Mouse (Mus musculus) c-Kit-negative CD71-positive TER-119-positive erythroid progenitor cells, embryonic 14.5 days (primary cell): ENCODE results near the gene Sec14l5.

Source experiments
- DNase-seq: peaks from one replicate; pipeline ENCODE4 v3.0.0-alpha.2; 2013; ENCODE audit warnings: low read depth, low spot score

Gene Sec14l5

DNA sequence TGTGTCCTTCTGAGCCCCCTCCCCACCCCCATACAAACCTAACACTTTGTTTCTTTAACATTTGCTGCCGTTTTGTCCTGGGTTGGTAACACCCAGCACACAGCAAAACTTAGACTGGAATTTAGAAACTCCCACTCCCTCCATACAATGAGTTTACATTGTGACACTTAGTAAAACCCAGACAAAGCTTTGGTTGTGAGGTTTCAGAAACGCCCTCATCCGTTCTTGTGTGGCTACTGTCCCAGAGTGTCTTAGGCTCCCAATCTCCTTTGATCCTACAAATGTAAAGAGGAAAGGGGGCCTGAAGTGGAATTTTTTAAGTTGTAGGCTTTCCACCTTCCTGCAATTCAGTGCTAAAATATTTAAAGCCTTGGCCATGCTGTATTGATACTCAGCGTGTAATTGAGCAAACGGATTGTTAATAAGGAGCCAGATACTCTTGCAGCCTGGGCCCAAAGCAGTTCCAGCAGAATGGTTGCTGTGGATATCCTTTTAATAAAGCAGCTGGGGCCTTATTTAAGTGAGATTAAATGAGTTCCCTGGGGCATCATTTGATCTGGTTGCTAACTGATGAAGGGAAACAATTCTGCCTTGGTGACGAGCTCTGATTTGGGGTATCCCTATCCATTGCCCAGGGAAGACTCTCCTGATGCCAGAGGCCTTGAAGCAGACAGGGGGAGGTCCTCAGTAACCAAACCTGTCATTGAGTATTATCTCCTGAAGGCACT, 6.6 kb downstream of the Sec14l5 start:
- no peak for DNase-seq

DNA sequence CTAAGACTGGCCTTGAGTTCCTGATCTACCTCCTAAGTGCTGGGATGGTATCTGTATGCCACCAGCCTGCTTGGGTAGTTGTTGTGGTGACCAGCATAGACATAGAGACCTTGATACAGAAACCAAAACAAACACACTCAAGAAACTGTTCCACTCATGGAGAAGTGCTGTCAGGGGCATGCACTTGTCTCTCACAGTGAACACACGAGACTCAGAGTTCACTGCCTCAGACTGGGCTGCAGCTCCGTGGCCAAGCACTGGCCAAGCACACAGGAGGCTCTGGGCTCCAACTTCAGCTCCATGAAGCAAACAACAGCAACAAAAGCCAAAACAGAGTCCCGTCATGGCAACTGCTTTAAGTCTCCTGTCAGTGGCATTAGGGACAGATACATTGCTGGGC, 8.1 kb downstream of the Sec14l5 start:
- DNase-seq, result no peak

DNA sequence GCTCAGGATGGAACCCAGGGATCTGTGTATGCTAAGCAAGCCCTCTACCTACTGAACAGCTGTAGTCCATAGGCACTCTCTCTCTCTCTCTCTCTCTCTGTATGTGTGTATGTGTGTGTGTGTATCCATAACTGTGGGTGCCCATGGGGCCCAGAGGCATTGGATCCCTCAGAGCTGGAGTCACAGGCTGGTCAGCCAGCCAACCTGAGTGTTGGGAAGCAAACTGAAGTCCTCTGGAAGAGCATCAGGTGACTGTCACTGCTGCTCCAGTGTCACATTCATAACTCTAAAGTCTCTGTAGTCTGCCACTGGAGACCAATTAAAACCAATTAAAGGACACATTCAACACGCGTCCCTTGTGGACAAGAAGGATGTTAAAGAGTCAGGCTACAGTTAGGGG, 9.6 kb downstream of the Sec14l5 start:
- DNase-seq, result no peak

- no peak for DNase-seq
These were observed 10.2 kb downstream of the Sec14l5 start for GRCm38 (mm10) chr16:5157113-5157512.

DNA sequence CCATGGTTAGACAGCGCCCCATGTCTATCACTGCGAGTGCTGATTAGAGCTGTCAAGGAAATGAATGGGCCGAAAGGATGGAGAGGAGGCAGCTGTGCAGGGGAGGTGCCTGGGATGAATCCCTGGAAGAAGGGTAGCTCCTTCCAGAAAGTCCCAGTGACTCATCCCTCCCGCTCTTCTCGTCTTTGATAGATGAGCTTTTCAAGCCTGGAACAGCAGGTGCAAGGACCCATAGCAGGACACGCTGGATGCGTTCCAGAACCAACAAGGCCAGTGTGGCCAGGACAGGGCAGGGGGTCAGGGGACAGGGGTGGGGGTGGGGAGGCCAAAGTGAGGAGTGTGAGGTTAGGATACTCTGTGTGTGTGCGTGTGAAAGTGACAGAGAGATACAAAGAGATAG, 12.3 kb downstream of the Sec14l5 start:
- no peak for DNase-seq

- no peak for DNase-seq
These were observed 17.4 kb downstream of the Sec14l5 start for GRCm38 (mm10) chr16:5164327-5164726.

DNA sequence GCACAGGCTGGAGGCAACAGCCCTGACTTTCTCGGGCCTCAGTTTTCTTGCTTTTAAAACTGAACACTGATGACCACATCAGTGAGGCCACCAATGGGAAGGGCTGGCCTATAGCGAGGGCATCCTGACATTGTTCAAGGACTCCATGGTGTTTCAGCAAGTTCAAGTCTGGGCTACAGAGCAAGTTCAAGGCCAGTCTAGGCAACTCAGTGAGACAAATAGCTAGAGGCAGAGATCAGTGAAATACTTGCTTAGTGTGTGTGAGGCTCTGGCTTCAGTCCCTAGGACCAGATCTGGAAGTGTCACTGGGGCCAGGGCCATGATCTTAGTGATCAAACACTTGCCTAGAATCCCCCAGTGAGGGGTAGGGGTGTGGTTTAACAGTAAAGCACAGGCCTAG, 21.1 kb downstream of the Sec14l5 start:
- no peak for DNase-seq

DNA sequence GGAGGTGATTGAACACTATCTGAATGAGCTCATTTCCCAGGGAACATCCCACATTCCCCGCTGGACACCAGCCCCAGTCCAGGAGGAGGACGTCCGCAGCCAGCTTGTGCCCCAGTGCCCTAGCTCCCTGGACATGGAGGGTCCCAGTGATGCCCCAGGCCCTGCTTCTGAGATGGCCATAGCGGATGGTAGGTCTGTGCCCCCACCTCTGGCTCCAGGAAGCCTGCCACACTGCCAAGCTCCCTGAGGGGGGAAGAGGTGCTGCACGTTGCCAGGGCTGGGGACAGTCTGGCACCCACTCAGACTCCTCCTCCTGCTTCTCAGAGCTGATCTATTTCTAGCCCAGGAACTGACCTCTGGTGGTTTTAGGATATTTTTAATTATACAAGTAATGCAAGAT, 21.9 kb downstream of the Sec14l5 start:
- no peak for DNase-seq

DNA sequence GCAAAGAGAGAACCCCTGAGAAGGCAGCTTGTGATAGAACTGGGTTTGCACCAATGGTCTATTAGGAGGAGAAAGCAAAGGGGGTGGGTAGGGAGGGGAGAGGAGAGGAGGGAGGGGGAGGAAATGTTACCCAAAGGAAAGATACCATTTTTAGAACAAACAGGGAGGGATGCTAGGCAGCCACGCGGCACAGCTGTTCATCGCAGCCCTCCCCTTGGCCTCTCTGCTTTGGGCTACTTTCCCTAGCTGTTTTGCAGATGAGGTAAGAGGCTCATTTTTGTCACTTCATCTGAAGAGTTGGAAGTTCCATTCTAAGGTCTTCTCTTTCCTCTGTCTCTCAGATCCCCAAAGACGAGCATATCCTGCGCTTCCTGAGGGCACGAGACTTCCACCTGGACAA, 25.7 kb downstream of the Sec14l5 start:
- no peak for DNase-seq

- DNase-seq, result no peak
These were observed 36.5 kb downstream of the Sec14l5 start for GRCm38 (mm10) chr16:5183310-5183975.

- DNase-seq, result no peak
These were observed 37.2 kb downstream of the Sec14l5 start for GRCm38 (mm10) chr16:5184101-5184500.

- no peak for DNase-seq
These were observed 38.0 kb downstream of the Sec14l5 start for GRCm38 (mm10) chr16:5184956-5185355.

GRCm38 (mm10) chr16:5185691-5186090, 38.8 kb downstream of the Sec14l5 start:
- no peak for DNase-seq

GRCm38 (mm10) chr16:5186234-5186633, 39.3 kb downstream of the Sec14l5 start:
- no peak for DNase-seq

DNA sequence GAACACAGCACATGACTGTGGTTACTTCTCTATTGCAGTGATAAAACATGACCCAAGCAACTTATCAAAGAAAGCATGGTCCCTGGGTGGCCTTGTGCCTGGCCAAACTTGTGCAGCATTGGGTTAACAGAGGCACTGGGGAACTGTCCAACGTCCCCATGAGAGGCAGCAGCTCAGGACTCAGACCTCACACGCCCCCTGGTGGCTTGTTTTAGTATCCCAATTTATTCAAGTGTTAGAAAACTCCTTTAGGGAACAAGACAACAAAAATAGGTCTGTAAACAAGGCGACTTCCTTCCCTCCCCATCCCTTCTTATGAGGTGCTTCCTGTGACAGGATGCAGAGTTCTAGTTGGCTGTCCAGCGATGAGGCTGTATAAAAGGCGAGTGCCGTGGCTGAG, 48.2 kb downstream of the Sec14l5 start:
- DNase-seq, result peak; percentile 41

GRCm38 (mm10) chr16:5202681-5203080, 55.8 kb downstream of the Sec14l5 start:
- DNase-seq, result no peak

DNA sequence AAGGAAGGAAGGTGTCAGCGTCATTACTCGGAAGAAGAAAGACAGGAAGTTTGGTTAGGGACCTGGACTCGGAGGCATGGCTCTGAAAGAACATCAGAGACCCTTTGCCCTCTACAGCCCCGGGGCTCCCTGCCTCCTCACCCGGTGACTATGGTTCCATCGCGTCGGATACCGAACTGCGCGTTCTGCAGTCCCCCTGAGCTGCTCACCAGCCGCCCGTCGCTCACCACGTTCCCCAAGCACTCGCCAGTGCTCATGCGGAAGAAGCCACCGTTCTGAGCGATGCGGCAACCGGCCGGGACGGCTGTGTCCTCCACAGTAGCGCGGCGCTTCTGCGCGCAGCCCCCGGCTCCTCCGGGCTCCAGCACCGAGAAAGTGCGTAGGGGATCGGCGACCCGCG, 56.3 kb downstream of the Sec14l5 start:
- DNase-seq, result no peak

DNA sequence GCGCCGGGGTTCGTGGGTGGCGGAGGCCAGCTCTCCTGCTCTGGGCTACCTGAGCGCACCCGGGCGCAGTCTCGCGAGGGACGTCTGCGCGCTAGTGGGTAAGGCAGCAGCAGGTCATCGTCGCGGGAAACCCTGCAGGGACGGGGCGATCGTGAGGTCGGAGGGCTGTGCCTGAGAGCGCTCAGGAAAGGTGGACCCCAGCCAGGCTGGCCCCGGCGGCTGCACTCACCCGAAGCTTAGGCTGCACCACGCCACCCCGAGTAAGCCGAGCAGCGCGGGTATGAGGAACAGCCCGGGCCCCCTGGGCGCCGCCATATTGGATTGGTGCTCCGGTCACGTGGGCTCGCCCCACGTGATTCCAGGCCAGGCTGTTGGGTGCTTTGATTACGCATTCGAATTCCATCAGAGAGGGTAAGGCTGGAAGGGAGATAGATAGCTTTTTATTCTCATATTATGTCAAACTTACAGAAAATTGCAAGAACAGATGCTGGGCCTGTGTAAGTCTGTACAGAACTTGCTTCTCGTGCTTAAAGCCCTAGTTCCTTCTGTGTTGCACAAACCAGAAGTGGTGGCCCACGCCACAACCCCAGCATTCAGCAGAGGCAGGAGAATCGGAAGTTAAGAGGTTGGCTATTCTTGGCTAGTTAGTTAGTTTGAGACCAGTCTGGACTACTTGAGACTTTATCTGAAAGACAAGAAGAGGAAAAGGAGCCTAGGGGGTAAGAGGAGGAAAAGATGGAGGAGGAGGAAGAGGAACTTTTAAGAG, 56.9 kb downstream of the Sec14l5 start, which contains the start of gene Nagpa:
Gene Nagpa, minus strand, starts transcription at position 345 of the 766 bp plus-strand sequence.
- peak; percentile 42 for DNase-seq

DNA sequence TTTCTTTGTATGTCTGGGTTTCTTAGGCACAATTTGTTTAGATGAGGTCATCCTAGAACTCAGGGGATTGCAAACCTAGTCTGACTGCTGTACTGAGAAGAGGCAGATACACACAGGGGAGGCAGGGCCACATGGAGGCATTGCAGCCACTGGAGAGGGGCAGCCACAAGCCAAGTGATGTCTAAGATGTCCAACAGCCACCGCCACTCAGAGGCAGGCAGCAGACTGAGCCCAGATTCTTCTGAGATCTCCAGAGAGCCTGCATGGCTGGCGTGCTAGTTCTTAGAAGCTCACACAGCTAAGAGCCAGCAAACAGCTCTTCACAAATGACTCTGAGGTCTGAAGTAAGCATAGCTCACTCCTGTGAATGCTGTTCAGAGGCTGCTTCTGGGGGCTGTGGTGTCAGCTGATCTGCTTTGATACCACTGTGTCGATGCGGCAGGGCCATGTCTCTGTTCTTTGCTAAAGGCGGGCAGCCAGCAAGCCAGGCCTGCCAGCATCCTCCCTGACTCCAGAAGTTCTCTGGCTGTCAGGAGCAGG, 58.6 kb downstream of the Sec14l5 start:
- DNase-seq, result no peak

- DNase-seq, result no peak
These were observed 59.1 kb downstream of the Sec14l5 start for GRCm38 (mm10) chr16:5206051-5206450.

GRCm38 (mm10) chr16:5210365-5210764, 63.5 kb downstream of the Sec14l5 start:
- DNase-seq, result no peak

DNA sequence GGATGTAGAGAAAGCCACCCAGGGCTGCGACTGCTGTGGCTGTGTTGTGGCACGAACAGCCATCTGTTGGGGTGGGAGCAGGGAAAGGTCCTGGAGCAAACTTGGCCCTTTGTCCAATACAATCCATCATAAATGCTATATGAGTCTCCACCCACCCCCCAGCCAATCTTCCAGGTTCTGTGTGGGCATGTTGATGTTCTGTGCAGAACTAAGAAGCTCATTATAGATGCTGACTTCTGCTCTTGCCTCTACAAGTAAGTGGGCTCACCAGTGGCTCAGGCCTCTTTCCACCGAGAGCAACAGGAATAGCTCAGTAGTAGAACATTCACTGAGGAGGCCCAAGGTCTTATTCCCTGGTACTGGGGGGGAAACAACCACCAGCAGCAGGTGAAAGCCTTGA, 65.2 kb downstream of the Sec14l5 start:
- no peak for DNase-seq
